Mouse (Mus musculus): ENCODE data around the gene Hoxd4. TPM values are rescaled to one million over a fixed set of nuclear protein-coding genes. Genes with fewer than 3 reads are reported as not detected.

The Hoxd4 gene
- polyA plus RNA-seq, 1 experiment: 2.9 TPM

- TF ChIP-seq CTCF (IDR thresholded peaks at IDR 0.05; ENCODE audit: extremely low read depth, insufficient read length, insufficient replicate concordance, low read depth, low read length): no peak
- Histone ChIP-seq H3K4me3 (ENCODE audit: low read depth, low read length) (no peak overlapping the region), H3K4me1 (ENCODE audit: control insufficient read depth, insufficient read depth, insufficient read length, low read length) (no peaks in the 10 kb centered on the region; the same call in 1 of the 2 replicates), H3K27me3 (ENCODE audit: control insufficient read depth, insufficient read depth, low read length) (peaks cover 73% of the 10 kb centered on the region), H3K36me3 (ENCODE audit: control insufficient read depth, insufficient read depth, low read length) (no peaks in the 10 kb centered on the region), H3K27ac (ENCODE audit: insufficient read depth, low read depth, low read length) (no peak overlapping the region)
- 16% methylated on average over 8 of the region's 8 CpGs for WGBS
These were observed 21.4 kb upstream of the Hoxd4 start for GRCm38 (mm10) chr2:74690338-74690716.

DNA sequence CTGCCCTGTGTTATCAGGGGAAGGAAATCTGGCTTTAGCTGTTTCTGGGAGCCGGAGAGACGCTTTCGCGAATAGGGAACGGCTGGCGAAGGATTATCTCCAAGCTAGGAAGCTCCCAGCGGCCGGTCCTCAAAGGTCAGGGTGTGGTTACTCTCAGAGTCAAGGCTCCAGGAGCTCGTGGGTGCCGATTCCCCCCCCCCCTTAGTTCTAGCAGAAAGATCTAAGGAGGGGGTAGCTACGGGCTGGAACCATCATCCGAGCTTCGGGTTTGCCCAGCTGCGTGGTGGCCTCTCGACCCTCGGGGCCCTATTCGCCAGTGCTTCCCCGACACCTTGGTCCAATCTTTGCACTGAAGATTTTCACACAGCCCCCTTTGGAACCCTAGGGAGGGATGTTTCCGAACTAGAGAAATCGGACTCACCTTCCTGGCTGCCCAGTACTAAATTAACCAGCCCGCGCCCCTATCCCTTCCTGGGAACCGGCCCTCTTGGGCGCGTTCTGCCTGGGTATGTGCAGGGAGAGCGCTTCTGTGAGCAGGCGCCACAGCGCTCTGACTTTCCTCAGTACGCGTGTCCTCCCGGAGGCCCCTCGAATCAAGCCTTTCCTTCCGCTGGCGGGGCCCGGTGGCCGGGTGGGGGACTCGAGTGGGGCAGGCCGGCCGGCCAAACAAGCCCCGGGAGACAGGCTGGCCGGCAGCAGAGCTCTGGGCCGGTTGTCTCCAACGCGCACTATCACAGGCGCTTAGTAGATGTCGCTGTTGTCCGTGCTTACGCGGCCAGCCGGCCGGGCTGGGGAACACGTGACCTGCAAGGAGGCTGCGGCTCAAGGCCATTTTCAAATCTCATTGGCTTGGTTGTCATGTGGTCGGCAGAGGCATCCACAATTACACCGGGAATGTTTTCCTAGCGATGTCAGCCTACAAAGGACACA is 20.4 kb upstream of the Hoxd4 start, which contains the start of gene Hoxd10:
TSS of gene Hoxd10 (plus strand) at position 903 of the 930 bp plus-strand sequence.
- H3K36me3 ChIP-seq (ENCODE audit: control insufficient read depth, insufficient read depth, low read length): no peaks in the 10 kb centered on the region
- peaks cover 82% of the 10 kb centered on the region for H3K27me3 ChIP-seq (ENCODE audit: control insufficient read depth, insufficient read depth, low read length)
- H3K4me1 ChIP-seq (ENCODE audit: control insufficient read depth, insufficient read depth, insufficient read length, low read length): no peaks in the 10 kb centered on the region; the same call in 1 of the 2 replicates
- no peak within 1 kb of the TSS for H3K4me3 ChIP-seq (ENCODE audit: low read depth, low read length)
- no peak for TF ChIP-seq CTCF (IDR thresholded peaks at IDR 0.05; ENCODE audit: extremely low read depth, insufficient read length, insufficient replicate concordance, low read depth, low read length)
- no peak for TF ChIP-seq POLR2A (IDR thresholded peaks at IDR 0.05; ENCODE audit: low read depth, low read length)
- no peak within 1 kb of the TSS for H3K27ac ChIP-seq (ENCODE audit: insufficient read depth, low read depth, low read length)
- WGBS: 5% methylated on average over 56 of the region's 56 CpGs

GRCm38 (mm10) chr2:74691995-74692807 is 19.5 kb upstream of the Hoxd4 start:
- Histone ChIP-seq H3K4me1 (ENCODE audit: control insufficient read depth, insufficient read depth, insufficient read length, low read length) (no peaks in the 10 kb centered on the region; the same call in 1 of the 2 replicates), H3K4me3 (ENCODE audit: low read depth, low read length) (no peak overlapping the region), H3K27ac (ENCODE audit: insufficient read depth, low read depth, low read length) (no peak overlapping the region), H3K27me3 (ENCODE audit: control insufficient read depth, insufficient read depth, low read length) (peaks cover 85% of the 10 kb centered on the region), H3K36me3 (ENCODE audit: control insufficient read depth, insufficient read depth, low read length) (no peaks in the 10 kb centered on the region)
- TF ChIP-seq CTCF (IDR thresholded peaks at IDR 0.05; ENCODE audit: extremely low read depth, insufficient read length, insufficient replicate concordance, low read depth, low read length) (no peak), POLR2A (IDR thresholded peaks at IDR 0.05; ENCODE audit: low read depth, low read length) (no peak)
- WGBS: 7% methylated on average over 35 of the region's 35 CpGs

DNA sequence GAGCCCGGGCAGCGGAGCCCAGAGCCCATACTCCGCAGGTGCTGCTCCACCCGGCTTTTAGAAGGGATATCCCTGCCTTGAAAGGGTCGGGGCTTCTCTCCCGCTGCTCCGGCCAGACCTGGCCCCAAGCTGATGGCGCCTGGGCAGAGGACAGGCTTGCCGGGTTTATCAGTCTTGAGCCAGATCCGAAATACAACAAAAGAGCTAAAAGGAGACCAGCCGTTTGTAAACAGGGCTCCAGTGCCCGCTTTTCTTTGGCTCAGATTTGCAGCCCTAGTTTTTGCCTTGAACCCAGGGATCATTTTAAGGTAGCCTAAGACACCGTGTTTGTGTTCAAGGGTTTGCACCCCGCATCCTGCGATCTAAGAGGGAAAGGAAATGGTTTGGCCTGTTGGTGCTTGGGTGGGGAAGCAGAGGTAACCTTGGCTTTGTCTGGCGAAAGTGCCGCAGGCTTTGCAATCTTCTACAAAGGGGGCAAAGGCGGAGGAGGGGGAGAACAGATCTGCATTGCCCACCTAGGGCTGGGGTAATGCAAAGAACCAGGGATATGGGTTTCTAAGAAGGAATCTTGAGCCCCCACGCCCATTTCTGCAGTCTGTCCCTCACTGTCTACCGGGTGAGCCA is 18.8 kb upstream of the Hoxd4 start:
- Histone ChIP-seq H3K36me3 (ENCODE audit: control insufficient read depth, insufficient read depth, low read length) (no peaks in the 10 kb centered on the region), H3K27me3 (ENCODE audit: control insufficient read depth, insufficient read depth, low read length) (peaks cover 85% of the 10 kb centered on the region), H3K27ac (ENCODE audit: insufficient read depth, low read depth, low read length) (no peak overlapping the region), H3K4me3 (ENCODE audit: low read depth, low read length) (no peak overlapping the region), H3K4me1 (ENCODE audit: control insufficient read depth, insufficient read depth, insufficient read length, low read length) (peaks cover 2% of the 10 kb centered on the region)
- 4% methylated on average over 20 of the region's 20 CpGs for WGBS
- TF ChIP-seq POLR2A (IDR thresholded peaks at IDR 0.05; ENCODE audit: low read depth, low read length) (no peak), CTCF (IDR thresholded peaks at IDR 0.05; ENCODE audit: extremely low read depth, insufficient read length, insufficient replicate concordance, low read depth, low read length) (no peak)

- H3K4me3 ChIP-seq (ENCODE audit: low read depth, low read length): no peak overlapping the region
- WGBS: 16% methylated on average over 4 of the region's 4 CpGs
- TF ChIP-seq POLR2A (IDR thresholded peaks at IDR 0.05; ENCODE audit: low read depth, low read length): no peak
- TF ChIP-seq CTCF (IDR thresholded peaks at IDR 0.05; ENCODE audit: extremely low read depth, insufficient read length, insufficient replicate concordance, low read depth, low read length): no peak
- peaks cover 86% of the 10 kb centered on the region for H3K27me3 ChIP-seq (ENCODE audit: control insufficient read depth, insufficient read depth, low read length)
- no peak overlapping the region for H3K27ac ChIP-seq (ENCODE audit: insufficient read depth, low read depth, low read length)
- H3K4me1 ChIP-seq (ENCODE audit: control insufficient read depth, insufficient read depth, insufficient read length, low read length): peaks cover 5% of the 10 kb centered on the region
- no peaks in the 10 kb centered on the region for H3K36me3 ChIP-seq (ENCODE audit: control insufficient read depth, insufficient read depth, low read length)
These were observed 18.3 kb upstream of the Hoxd4 start for GRCm38 (mm10) chr2:74693432-74693827.

DNA sequence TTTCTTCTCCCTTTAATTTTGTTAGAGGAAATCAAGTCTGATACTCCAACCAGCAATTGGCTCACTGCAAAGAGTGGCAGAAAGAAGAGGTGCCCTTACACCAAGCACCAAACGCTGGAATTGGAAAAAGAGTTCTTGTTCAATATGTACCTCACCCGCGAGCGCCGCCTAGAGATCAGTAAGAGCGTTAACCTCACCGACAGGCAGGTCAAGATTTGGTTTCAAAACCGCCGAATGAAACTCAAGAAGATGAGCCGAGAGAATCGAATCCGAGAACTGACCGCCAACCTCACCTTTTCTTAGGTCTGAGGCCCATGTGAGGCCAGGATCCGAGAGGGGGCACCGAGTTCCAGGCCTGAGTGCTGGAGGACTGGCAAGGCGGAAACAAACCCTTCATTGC is 17.7 kb upstream of the Hoxd4 start:
- Histone ChIP-seq H3K4me3 (ENCODE audit: low read depth, low read length) (no peak overlapping the region), H3K27me3 (ENCODE audit: control insufficient read depth, insufficient read depth, low read length) (peaks cover 89% of the 10 kb centered on the region), H3K36me3 (ENCODE audit: control insufficient read depth, insufficient read depth, low read length) (no peaks in the 10 kb centered on the region), H3K27ac (ENCODE audit: insufficient read depth, low read depth, low read length) (no peak overlapping the region), H3K4me1 (ENCODE audit: control insufficient read depth, insufficient read depth, insufficient read length, low read length) (peaks cover 5% of the 10 kb centered on the region)
- peak; percentile 29; the same call in 1 of the 2 replicates for TF ChIP-seq CTCF (IDR thresholded peaks at IDR 0.05; ENCODE audit: extremely low read depth, insufficient read length, insufficient replicate concordance, low read depth, low read length)
- no peak for TF ChIP-seq POLR2A (IDR thresholded peaks at IDR 0.05; ENCODE audit: low read depth, low read length)
- 8% methylated on average over 16 of the region's 16 CpGs for WGBS
